Mouse (Mus musculus) limb, embryonic 11.5 days (tissue): ENCODE results near the gene Parp12. TPM values are rescaled to one million over a fixed set of nuclear protein-coding genes. Genes with fewer than 3 reads are reported as not detected.
A peak's percentile ranks its signal among the peaks of the same experiment; 100 is the strongest.

Source experiments
- ATAC-seq: fragments of 200-750 bp; cut with Nextera tagmentation; 2 replicates; pipeline ENCODE4 v1.8.0; 2017; ENCODE audit warnings: low read depth; ENCODE audit not compliant: insufficient number of reproducible peaks, low FRiP score, low TSS enrichment
- DNase-seq: peaks from one replicate; pipeline ENCODE4 v3.0.0-alpha.2; 2015; ENCODE audit warnings: low spot score
- H3K27ac ChIP-seq: fragments of 300-500 bp; sonication (generic); replicated peaks from 2 replicates; pipeline ENCODE4 v1.5.1; 2014; ENCODE audit warnings: low read depth, mild to moderate bottlenecking, low read length
- H3K27me3 ChIP-seq: fragments of 300-500 bp; sonication (generic); 2 replicates; pipeline ENCODE4 v1.6.1; 2014; ENCODE audit warnings: mild to moderate bottlenecking, low read length, mixed read lengths; ENCODE audit not compliant: control insufficient read depth, insufficient read depth
- H3K36me3 ChIP-seq: fragments of 300-500 bp; sonication (generic); 2 replicates; pipeline ENCODE4 v1.6.1; 2014; ENCODE audit warnings: mild to moderate bottlenecking, low read length, moderate library complexity, mixed read lengths; ENCODE audit not compliant: control insufficient read depth, insufficient read depth
- H3K4me1 ChIP-seq: fragments of 300-500 bp; sonication (generic); 2 replicates; pipeline ENCODE4 v1.6.1; 2014; ENCODE audit warnings: low read length, mixed read lengths; ENCODE audit not compliant: control insufficient read depth, insufficient read depth
- H3K4me2 ChIP-seq: fragments of 300-500 bp; sonication (generic); 2 replicates; pipeline ENCODE4 v1.6.1; 2014; ENCODE audit warnings: low read depth, mild to moderate bottlenecking, moderate library complexity; ENCODE audit not compliant: severe bottlenecking
- H3K4me3 ChIP-seq: fragments of 300-500 bp; sonication (generic); 2 replicates; pipeline ENCODE4 v1.5.1; 2014; ENCODE audit warnings: low read depth, low read length
- H3K9ac ChIP-seq: fragments of 300-500 bp; sonication (generic); 2 replicates; pipeline ENCODE4 v1.6.1; 2014; ENCODE audit warnings: mild to moderate bottlenecking, low read length
- H3K9me3 ChIP-seq: fragments of 300-500 bp; sonication (generic); 2 replicates; pipeline ENCODE4 v1.6.1; 2016; ENCODE audit warnings: low read length; ENCODE audit not compliant: control insufficient read depth
- WGBS: fragments of 180-500 bp; shearing (Covaris S2); extraction: QIAGEN DNeasy Blood & Tissue Kit; methylation state at CpG from one replicate; pipeline ENCODE4 v1.1.7; 2014; 5-methylcytosine and 5-hydroxymethylcytosine counted together
- polyA plus RNA-seq: library from polyadenylated mRNA; unstranded; fragments of >200 nt; fragmentation: Nextera tagmentation; extraction: Ambion mirVana; gene quantifications from 2 replicates; pipeline ENCODE4 v1.2.1, GENCODE M21; 2014

Gene Parp12
- polyA plus RNA-seq, 1 experiment from 2014 or later: 2.1 TPM

DNA sequence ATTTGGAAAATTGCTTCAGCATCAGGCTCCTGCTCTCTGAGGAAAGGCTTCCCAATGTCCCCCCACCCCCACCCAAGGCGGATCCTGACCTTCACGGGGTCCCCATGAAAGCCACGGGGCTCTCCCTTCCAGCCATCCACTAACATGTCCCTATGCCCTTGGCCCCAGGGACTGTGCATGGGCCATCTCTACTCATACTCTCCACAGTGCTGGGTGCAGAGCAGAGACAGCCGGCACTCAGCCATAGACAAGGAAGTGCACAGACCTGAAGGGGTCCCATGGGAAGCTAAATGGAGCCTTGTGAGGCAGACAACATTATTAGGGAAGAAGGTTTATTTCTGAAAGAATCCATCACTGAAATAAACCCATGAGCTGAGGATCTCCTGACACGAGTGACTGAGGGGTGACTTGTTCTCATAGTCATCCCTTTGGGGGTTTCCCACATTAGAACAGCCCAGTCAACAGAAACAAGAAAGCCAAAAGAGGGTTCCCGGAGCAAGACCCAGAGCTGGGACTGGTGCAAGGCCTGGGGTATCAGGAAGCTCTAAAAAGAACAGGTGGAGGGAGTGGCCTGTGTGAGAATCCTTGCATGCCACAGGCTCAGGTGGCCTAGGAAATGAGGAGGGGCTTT, 63.2 kb downstream of the Parp12 start:
- WGBS: 76% methylated on average over 6 of the region's 6 CpGs
- H3K4me3 ChIP-seq: no peak overlapping the region
- H3K27ac ChIP-seq: no peak overlapping the region
- ATAC-seq: no peak
- 0 out of 2 replicates have a peak, but pooled peaks cover 2% of the 10 kb centered on the region for H3K4me1 ChIP-seq
- H3K27me3 ChIP-seq: no peaks in the 10 kb centered on the region
- no peak overlapping the region for H3K9ac ChIP-seq
- H3K4me2 ChIP-seq: no peak overlapping the region
- H3K9me3 ChIP-seq: no peaks in the 10 kb centered on the region
- H3K36me3 ChIP-seq: no peaks in the 10 kb centered on the region
- DNase-seq: no peak

GRCm38 (mm10) chr6:39054206-39054864, 63.8 kb downstream of the Parp12 start:
- DNase-seq (peak; percentile 34), ATAC-seq (0 out of 2 replicates have a peak, but pooled peaks have one; percentile 44)
- H3K4me2 ChIP-seq: no peak overlapping the region

DNA sequence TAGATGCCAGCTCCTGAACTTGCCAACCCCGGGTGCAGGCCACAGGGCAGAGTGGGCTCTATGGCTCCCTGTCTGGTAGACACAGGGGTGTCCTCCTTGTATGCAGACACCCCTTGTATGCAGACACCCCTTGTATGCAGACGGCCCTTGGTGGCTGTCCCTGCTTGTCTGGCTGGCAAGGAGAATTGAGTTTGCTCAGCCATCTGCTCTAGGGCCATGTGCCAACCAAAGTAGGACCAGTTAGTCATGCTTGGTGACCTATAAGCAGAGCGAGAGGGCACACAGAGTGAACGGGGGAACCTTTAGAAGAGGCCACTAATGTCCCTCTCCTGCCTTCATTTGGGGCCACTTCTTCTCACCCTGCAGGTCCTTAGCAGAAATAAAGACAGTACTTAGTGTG, 65.5 kb downstream of the Parp12 start:
- H3K36me3 ChIP-seq: no peaks in the 10 kb centered on the region
- H3K4me1 ChIP-seq: 0 out of 2 replicates have a peak, but pooled peaks cover 2% of the 10 kb centered on the region
- H3K4me2 ChIP-seq: no peak overlapping the region
- H3K27me3 ChIP-seq: no peaks in the 10 kb centered on the region
- WGBS: 86% methylated on average over 4 of the region's 4 CpGs
- no peaks in the 10 kb centered on the region for H3K9me3 ChIP-seq
- DNase-seq (no peak), ATAC-seq (no peak)
- H3K27ac ChIP-seq: no peak overlapping the region
- no peak overlapping the region for H3K9ac ChIP-seq
- H3K4me3 ChIP-seq: no peak overlapping the region

More at GRCm38 (mm10) chr6:39054206-39054864, 63.8 kb downstream of the Parp12 start:
- H3K9ac ChIP-seq: no peak overlapping the region
- H3K36me3 ChIP-seq: no peaks in the 10 kb centered on the region
- WGBS: 56% methylated on average over 13 of the region's 13 CpGs
- no peaks in the 10 kb centered on the region for H3K9me3 ChIP-seq
- H3K27ac ChIP-seq: 0 out of 2 replicates have a peak overlapping the region, but pooled peaks have one; percentile 14
- 0 out of 2 replicates have a peak, but pooled peaks cover 2% of the 10 kb centered on the region for H3K4me1 ChIP-seq
- no peak overlapping the region for H3K4me3 ChIP-seq
- H3K27me3 ChIP-seq: no peaks in the 10 kb centered on the region

GRCm38 (mm10) chr6:39051799-39052556, 66.2 kb downstream of the Parp12 start:
- H3K4me3 ChIP-seq: no peak overlapping the region
- H3K9me3 ChIP-seq: no peaks in the 10 kb centered on the region
- H3K27me3 ChIP-seq: no peaks in the 10 kb centered on the region
- H3K4me2 ChIP-seq: no peak overlapping the region
- 0 out of 2 replicates have a peak, but pooled peaks cover 2% of the 10 kb centered on the region for H3K4me1 ChIP-seq
- ATAC-seq (no peak), DNase-seq (no peak)
- 74% methylated on average over 9 of the region's 9 CpGs for WGBS
- H3K9ac ChIP-seq: no peak overlapping the region
- H3K27ac ChIP-seq: no peak overlapping the region
- no peaks in the 10 kb centered on the region for H3K36me3 ChIP-seq

DNA sequence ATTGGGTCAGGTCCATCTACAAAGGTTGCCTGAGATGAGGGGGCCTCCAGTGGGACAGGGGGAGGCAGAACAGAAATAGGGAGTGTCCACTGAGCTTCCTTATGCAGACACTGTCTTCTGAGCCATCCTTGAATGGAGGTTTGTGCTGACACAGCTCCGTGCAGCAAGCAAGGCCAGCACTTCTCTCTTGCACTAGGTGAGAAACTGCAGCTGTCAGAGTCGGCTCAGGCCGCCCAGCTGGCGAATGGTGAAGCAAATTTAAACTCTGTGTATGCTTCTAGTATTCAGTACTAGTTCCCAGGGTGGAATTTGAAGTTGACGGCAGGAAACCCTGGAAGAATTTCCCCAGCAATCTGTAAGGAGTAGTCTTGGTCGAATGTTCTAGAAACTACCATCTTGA, 67.3 kb downstream of the Parp12 start:
- H3K9me3 ChIP-seq: no peaks in the 10 kb centered on the region
- no peak overlapping the region for H3K27ac ChIP-seq
- no peak for ATAC-seq
- 0 out of 2 replicates have a peak, but pooled peaks cover 2% of the 10 kb centered on the region for H3K4me1 ChIP-seq
- 82% methylated on average over 6 of the region's 6 CpGs for WGBS
- no peak overlapping the region for H3K4me2 ChIP-seq
- no peaks in the 10 kb centered on the region for H3K36me3 ChIP-seq
- no peaks in the 10 kb centered on the region for H3K27me3 ChIP-seq
- H3K9ac ChIP-seq: no peak overlapping the region
- DNase-seq: no peak
- H3K4me3 ChIP-seq: no peak overlapping the region

DNA sequence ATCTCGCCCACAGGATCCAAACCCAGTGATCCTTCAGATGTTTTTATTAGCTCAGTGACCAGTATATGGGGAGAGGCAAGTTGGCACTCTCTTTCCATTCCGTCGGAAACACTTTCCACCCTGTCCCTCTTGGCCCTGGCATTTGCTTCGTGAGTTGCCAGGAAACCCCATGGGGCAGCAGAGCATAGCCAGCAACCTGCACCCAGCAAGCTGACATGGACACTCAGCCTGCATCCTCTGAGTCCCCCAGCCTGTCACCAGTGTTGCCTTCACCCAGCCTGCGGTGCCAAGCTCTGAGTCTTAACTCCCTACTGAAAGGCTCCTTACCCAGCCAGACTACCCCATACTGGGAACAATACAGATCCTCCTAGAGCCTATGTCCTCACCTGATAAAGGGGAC, 69.0 kb downstream of the Parp12 start:
- no peak overlapping the region for H3K9ac ChIP-seq
- no peak overlapping the region for H3K27ac ChIP-seq
- ATAC-seq: no peak
- no peaks in the 10 kb centered on the region for H3K27me3 ChIP-seq
- H3K9me3 ChIP-seq: no peaks in the 10 kb centered on the region
- no peaks in the 10 kb centered on the region for H3K4me1 ChIP-seq
- no peak overlapping the region for H3K4me3 ChIP-seq
- no peak overlapping the region for H3K4me2 ChIP-seq
- DNase-seq: no peak
- H3K36me3 ChIP-seq: no peaks in the 10 kb centered on the region
- 74% methylated on average over 5 of the region's 5 CpGs for WGBS

DNA sequence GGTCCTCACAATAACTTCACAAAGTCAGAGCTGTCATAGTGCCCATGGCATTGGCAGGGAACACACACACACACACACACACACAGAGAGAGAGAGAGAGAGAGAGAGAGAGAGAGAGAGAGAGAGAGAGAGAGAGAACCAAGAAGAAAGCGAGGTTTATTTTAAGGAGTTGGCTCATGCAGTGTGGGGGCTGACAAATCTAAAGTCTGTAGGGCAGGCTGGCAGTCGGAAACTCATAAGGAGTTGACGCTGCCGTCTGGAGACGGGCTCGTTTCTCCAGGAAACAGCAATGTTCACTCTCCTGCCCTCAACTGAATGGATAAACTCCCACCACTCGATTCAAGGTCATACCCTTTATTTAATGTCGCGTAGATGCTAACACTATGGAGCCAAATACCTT, 77.7 kb downstream of the Parp12 start:
- ATAC-seq: no peak
- Histone ChIP-seq H3K27me3 (no peaks in the 10 kb centered on the region), H3K27ac (no peak overlapping the region), H3K4me3 (no peak overlapping the region), H3K4me2 (no peak overlapping the region), H3K4me1 (peaks cover 9% of the 10 kb centered on the region; the same call in 1 of the 2 replicates), H3K9me3 (no peaks in the 10 kb centered on the region), H3K9ac (no peak overlapping the region), H3K36me3 (no peaks in the 10 kb centered on the region)
- whole genome bisulfite sequencing: 85% methylated on average over 9 of the region's 9 CpGs
- no peak for DNase-seq
